Mouse (Mus musculus) ES-Bruce4 (cell line): ENCODE measurements around the gene Myt1l.

Experiments
- CTCF ChIP-seq: IDR thresholded peaks from one replicate; pipeline ENCODE4 v1.8.1; 2011; ENCODE audit warnings: low read depth, low read length
- EP300 ChIP-seq: IDR thresholded peaks from 2 replicates; pipeline ENCODE4 v1.6.1; 2011; ENCODE audit warnings: low read depth, low read length; ENCODE audit not compliant: insufficient read depth
- POLR2A ChIP-seq: IDR thresholded peaks from one replicate; pipeline ENCODE4 v1.8.1; 2011; ENCODE audit warnings: low read length; ENCODE audit not compliant: insufficient read depth

GRCm38 (mm10) chr12:29930591-29930990, 402.4 kb downstream of the Myt1l start:
- TF ChIP-seq CTCF: no peak
- TF ChIP-seq POLR2A: no peak
- TF ChIP-seq EP300: no peak
